Mouse (Mus musculus) embryonic fibroblast, embryonic 13.5 days (primary cell): ENCODE results near the gene Sclt1.

Experiments
- CTCF ChIP-seq: IDR thresholded peaks from 2 replicates; pipeline ENCODE4 v1.5.1; 2011; ENCODE audit warnings: mild to moderate bottlenecking, control low read depth, low read length, moderate library complexity, borderline replicate concordance; ENCODE audit not compliant: insufficient read depth
- POLR2A ChIP-seq: IDR thresholded peaks from 2 replicates; pipeline ENCODE4 v1.6.1; 2011; ENCODE audit warnings: low read depth, mild to moderate bottlenecking, control low read depth, low read length, moderate library complexity

DNA sequence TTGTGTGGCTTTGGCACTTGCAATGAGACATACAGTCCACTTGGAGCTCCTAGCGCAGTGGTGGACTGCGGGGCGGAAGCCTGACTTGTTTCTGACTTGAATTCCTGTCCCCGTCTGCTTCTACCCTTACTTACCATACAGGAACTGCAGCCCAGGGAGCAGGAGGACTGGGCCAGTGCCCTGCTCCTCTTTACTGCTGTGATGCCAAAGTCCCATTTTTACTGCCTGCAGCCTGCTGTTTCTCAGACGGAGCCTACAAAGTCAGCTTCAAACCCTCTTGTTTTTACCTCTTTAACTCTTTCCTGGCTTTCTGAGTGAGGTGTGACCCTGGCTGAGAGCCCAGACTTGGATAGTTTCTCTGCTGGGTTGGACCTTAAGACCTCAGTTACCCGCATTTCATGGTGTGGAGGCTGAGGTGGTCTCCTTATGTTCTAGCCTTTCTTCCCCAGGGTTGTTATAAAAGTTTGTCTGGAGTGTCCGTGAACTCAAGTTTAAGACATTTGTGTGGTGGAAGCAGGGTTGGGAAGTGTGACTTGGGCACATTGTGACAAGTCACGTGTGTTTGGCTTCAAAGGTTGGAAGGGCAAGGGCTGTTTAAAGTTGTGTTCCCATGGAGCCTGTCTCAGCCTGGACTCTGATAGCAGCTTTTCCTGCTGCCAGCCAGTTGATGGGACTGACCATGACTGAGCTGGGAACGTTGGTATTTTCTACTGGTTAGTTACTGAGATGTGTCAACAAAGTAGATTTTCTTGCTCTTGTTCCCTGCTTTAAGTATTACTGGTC, 148.0 kb downstream of the Sclt1 start:
- TF ChIP-seq CTCF (no peak), POLR2A (no peak)
